Mouse (Mus musculus) spleen, adult 2 months (tissue): ENCODE data around the gene Pithd1.

Experiments used
- CTCF ChIP-seq: fragments of 200-500 bp; IDR thresholded peaks from 2 replicates; pipeline ENCODE4 v1.5.1; 2011; ENCODE audit warnings: mild to moderate bottlenecking, inconsistent platforms; ENCODE audit not compliant: insufficient read depth, insufficient read length, insufficient replicate concordance; ENCODE audit errors: extremely low read depth
- POLR2A ChIP-seq: fragments of 200-500 bp; IDR thresholded peaks from 2 replicates; pipeline ENCODE4 v1.6.1; 2011; ENCODE audit warnings: low read depth, low read length, inconsistent platforms

- TF ChIP-seq CTCF (no peak), POLR2A (no peak)
Measured at GRCm38 (mm10) chr4:135953179-135953578, 33.9 kb downstream of the Pithd1 start.
